Mouse (Mus musculus) mouse trophoblast stem cell (cell line): Measurements from ENCODE around the gene Ttll5.

Source experiments
- in situ Hi-C, 2 experiments: fragments of 300-500 bp; cut with MseI, MboI; formaldehyde crosslinking; loops; 2 replicates in 1 of 2; 3 replicates in 1 of 2; pipeline ENCODE4 v1.15.1; 2025

The Ttll5 gene

DNA sequence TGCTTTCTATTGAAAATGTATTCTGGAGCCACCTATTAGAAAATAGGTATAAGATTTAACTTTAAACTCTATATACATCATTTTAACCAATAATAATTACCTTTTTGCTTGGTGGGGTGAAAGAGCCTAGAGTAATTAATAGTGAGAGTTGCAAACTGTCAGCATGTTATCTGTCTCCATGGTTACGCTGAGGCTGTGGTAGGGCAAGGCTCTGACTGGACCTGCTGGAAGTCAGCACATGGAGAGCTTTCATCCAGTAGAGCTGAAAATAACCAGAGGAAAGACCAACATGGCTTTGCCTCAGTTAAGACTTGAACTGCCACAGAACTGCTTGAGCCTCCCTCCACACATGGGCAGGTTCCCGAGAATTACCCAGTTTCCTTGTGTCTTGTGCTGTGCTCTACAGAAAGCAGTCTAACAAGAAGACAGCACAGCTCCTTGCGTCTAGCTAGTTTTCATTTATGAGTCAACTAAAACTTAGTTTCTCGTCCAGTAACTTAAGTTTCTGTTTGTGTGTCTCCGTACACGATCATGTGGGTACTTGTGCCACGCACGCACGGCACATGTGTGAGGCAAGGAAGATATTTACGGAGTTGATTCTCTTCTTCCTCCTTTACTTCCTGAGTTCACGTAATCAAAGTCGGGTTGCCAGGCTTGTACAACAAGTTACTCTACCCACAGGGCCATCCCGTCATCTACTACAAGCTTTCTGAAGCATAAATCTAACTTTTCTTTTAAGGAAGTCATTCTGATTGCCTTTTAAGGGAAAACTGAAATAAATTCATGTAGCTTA is 88.4 kb downstream of the Ttll5 start:
- in situ Hi-C loops = no loop called here

DNA sequence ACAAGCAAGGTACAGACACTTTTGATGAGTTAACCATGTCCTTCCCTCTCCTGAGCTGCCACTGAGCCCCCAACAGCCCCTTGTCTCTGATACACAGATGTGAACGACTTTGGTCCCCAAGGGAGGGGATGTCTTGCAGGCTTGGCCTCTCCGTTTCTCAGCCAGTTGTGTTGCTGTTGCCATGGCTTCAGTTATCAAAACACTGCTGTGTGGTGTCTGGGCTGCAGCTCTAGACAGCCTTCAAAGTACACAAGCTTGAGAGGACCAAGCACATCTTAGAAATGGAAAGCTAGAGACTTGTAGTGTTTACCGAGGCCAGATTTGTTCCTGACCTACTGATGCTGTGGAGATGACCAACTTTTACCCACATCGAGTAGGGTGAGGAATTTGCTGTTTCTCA is 102.4 kb downstream of the Ttll5 start:
- in situ Hi-C loops = no loop called here

- in situ Hi-C loops = no loop called here
These were observed 104.1 kb downstream of the Ttll5 start for GRCm38 (mm10) chr12:85928513-85928912.

GRCm38 (mm10) chr12:85929711-85930110 is 105.3 kb downstream of the Ttll5 start:
- in situ Hi-C loops = no loop called here

- in situ Hi-C loops = no loop called here
These were observed 106.3 kb downstream of the Ttll5 start for GRCm38 (mm10) chr12:85930713-85931112.

- in situ Hi-C loops = no loop called here
These were observed 108.8 kb downstream of the Ttll5 start for GRCm38 (mm10) chr12:85933241-85933640.

DNA sequence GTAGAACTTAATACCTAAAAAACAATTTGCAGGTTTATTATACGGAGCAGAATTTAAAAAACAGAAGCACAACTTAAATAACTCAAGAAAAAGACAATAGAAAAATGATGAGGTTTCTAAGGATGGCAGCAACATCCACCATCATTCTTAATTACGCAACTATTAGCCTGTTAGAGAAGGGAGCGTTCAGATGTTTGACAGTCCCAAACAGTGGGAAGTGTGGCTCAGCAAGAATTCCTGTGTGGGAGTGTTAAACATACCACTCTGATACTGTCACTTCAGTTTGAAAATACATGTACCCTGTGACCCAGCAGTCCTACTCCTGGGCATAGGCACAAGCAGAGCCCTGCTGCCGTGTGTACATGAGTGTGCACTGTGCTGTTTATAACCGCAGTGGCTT is 112.9 kb downstream of the Ttll5 start:
- in situ Hi-C loops = no loop called here

DNA sequence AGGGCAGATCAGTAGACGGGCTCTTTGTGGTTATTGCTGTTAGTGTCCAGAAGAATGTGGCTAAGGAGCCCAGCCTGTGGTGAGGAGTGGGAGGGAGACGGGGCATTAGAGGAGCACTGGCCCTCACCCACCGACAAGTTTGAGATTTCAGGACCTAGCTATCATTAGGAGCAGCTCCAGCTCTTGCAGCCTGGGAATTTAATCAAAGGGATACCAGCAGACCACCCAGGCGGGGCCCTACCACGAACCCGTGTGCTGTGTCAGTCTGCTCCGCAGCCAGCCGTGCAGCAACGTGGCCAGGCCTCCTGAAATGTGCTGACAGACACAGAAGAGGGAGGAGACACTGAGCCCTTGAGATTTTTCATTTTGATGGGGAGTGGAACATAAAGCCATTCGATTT is 119.0 kb downstream of the Ttll5 start:
- in situ Hi-C loops = no loop called here

DNA sequence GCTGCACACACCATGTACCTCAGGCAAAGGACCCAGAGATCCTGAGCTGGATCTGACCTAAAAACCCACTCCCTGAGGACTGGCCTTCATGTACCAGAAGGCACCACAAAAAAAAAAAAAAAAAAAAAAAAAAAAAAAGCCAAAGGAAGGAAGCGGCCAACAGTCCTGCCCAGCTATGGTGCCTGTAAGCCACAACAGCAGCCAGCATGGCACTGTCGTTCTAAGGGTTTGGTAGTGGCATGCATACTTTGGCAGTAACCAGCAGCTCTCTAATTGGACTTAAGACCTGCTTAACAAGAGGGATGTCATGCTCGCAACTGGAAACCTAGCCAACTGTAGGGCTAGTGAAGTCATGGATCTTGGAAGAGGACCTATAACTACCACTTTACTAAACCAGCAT is 120.0 kb downstream of the Ttll5 start:
- in situ Hi-C loops = no loop called here

DNA sequence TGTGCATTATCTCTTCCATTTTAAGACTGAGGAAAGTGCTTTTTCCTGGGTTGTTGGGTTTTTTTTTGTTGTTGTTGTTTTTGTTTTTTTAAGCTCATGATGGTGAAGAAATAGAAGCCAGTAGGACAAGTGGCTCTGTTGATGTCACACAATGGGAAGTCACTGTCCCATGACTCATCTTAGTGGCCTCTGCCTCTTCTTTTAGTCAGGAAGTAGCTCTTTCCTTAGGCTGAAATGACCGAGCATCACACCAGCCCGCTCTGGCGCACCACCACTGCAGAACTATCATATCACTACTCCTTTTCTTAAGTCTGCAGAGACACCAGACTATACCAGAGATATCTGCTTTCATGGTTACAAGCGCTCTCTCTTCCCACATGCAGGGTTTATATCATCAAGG is 122.7 kb downstream of the Ttll5 start:
- in situ Hi-C loops = no loop called here

DNA sequence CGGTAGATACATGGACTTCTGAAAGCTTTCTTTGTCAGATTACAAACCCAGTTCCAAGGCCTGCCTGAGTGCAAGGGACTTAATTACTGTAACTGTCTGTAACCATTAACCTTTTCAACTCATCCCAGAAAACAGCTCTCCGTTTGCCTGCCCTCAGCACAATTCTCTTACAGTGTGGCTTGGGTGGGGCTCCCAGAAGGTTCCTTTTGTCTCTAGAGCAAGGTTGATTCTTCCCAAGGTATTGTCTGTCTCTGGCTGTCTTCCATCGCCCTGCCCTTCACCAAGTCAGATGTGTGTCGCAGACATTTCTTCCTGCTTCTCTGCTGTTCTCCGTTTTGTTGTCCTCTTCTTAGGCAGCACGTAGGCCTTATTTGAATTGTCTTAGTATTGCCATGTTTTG is 125.2 kb downstream of the Ttll5 start:
- in situ Hi-C loops = loop anchor here in 1 of 2 experiments (10.0 kb wide), 1 partner anchor 125 kb away; the partner anchor contains the start of gene Tgfb3

GRCm38 (mm10) chr12:85950371-85950770 is 125.9 kb downstream of the Ttll5 start:
- in situ Hi-C loops = loop anchor here in 1 of 2 experiments (10.0 kb wide), 1 partner anchor 124 kb away; the partner anchor contains the start of gene Tgfb3

DNA sequence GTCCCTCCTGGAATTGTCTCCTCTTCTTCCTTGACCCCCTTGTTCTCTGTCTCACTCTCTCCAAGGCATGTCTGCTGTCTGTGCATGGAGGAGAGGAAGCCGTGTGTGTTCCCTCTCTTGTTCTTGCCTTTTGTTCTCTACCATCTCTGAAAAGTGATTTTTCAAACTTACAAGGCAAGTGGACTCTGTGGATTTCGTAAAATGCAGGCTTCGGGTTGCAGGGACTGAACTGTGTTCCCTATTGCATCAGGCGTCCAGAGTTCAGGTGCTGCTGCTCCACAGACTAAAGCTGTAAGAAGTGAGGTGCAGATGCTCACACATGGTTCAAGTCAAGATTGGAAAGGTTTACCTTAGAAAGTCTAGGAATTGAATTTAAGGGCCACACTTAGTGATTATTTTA is 126.6 kb downstream of the Ttll5 start:
- in situ Hi-C loops = loop anchor here in 1 of 2 experiments (10.0 kb wide), 1 partner anchor 124 kb away; the partner anchor contains the start of gene Tgfb3

DNA sequence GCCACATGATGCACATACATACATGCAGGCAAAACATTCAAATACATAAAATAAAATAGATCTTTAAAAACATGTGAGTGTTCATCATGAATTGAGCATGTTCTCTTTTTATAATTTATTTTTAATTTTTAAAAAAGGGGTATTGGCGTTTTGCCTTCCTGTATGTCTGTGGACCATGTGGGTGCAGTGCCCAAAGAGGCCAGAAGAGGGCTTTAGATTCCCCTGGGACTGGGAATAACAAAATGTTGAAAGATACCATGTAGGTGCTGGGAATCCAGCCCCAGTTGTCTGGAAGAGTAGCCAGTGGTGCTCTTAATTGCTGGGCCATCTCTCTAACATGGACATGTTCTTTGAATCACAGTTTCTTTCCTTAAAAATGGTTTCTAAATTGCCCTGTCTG is 127.4 kb downstream of the Ttll5 start:
- in situ Hi-C loops = loop anchor here in 1 of 2 experiments (10.0 kb wide), 1 partner anchor 123 kb away; the partner anchor contains the start of gene Tgfb3

DNA sequence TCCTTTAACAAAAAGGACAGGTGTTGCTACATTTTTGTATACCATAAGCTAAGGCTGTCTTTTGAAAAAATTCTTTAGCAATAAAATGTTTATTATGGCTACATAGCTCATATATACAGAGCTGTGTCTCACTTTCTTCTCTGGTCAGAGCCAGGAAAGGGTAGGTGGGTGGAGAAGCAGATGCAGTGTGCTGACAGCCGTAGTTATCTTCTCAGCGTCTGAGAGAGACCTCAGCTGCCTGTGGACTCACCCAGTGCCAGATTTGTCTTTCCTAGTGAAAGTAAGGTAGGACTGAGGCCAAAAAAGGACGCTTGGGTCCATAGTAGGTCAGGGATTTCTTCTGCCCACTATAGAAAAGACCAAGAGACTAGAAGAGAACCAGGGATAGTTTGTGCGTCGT is 127.9 kb downstream of the Ttll5 start:
- in situ Hi-C loops = loop anchor here in 1 of 2 experiments (10.0 kb wide), 1 partner anchor 122 kb away; the partner anchor contains the start of gene Tgfb3

- in situ Hi-C loops = loop anchor here in 1 of 2 experiments (10.0 kb wide), 1 partner anchor 121 kb away; the partner anchor contains the start of gene Tgfb3
These were observed 129.7 kb downstream of the Ttll5 start for GRCm38 (mm10) chr12:85954167-85954566.

- in situ Hi-C loops = loop anchor here (5.0 to 10.0 kb wide), 2 partner anchors 120 to 122 kb away; partner anchors contain the start of gene Tgfb3 (in 2 of the 2)
These were observed 130.6 kb downstream of the Ttll5 start for GRCm38 (mm10) chr12:85955062-85955461.

DNA sequence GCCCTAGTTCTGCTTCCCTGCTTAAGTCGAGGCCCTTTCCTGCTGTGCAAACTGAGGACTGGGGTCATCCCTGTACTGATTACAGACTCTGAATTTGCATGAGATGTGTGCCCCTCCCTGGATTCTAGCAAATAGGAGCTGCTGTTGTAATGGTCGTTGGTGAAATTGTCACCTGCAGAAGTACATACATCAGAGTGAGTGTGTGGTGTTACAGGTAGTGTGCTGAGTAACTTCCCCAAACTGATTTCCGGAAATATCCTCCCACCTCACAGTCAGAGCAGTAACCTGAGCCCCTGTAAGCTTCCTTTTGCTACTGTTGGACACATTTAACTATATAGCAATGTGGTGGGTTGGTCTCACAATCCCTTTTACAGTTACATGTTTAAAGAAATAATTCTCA is 131.2 kb downstream of the Ttll5 start:
- in situ Hi-C loops = loop anchor here (5.0 to 10.0 kb wide), 2 partner anchors 119 to 122 kb away; partner anchors contain the start of gene Tgfb3 (in 2 of the 2)

- in situ Hi-C loops = loop anchor here (5.0 to 10.0 kb wide), 2 partner anchors 119 to 121 kb away; partner anchors contain the start of gene Tgfb3 (in 2 of the 2)
These were observed 131.8 kb downstream of the Ttll5 start for GRCm38 (mm10) chr12:85956251-85956650.

DNA sequence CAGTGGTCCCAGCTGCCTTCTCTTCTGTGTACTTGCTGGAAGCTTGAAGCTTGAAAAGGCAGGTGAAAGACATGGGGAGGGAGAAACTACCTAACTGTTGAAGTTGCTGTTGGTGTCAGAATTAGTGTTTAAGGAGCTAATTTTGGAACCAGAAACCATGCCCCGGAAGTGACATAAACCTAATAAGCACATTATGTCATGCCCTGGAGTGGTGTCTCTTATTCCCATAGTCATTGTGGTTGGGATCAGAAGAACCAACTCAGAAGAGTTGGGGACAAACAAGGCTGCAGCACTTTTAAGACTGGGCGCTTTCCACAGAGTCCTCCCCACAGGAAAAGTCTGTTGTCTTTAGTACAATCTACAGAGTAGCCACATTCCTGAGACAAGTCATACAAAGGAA is 134.0 kb downstream of the Ttll5 start:
- in situ Hi-C loops = loop anchor here (5.0 to 10.0 kb wide), 2 partner anchors 116 to 119 kb away; partner anchors contain the start of gene Tgfb3 (in 2 of the 2)

DNA sequence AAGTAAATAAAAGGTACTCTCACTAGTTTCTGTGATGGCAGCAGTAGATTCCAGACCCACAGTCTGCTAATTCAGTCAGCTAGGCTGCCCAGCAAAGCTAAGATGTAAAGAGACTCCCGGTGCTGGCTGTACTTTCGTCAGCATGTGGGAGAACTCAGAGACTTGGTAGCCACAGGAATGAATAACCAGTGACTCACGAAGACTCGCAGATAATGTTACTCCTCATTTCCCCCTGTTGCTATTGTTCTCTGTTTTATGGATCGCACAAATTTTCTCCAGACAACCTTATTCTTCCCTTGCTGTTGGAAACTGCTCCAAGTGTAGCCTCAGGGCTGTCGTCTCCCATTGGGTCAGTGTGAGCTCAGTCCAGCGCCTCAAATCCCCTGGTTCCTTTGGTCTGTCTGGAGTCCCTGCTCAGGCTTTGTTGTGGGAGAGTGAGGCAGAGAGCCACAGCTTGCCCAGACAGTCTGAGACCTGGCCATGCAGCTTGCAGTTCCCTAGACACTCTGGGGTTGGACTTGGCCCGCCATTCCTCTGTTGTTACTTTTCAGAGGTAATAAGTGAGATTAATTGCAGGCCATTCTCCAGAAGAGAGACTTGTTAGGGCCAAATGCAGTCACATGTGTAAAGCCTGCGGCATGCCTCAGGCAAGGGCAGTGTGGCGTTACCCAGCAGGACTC is 135.5 kb downstream of the Ttll5 start:
- in situ Hi-C loops = loop anchor here (5.0 to 10.0 kb wide), 2 partner anchors 115 to 117 kb away; partner anchors contain the start of gene Tgfb3 (in 2 of the 2)

DNA sequence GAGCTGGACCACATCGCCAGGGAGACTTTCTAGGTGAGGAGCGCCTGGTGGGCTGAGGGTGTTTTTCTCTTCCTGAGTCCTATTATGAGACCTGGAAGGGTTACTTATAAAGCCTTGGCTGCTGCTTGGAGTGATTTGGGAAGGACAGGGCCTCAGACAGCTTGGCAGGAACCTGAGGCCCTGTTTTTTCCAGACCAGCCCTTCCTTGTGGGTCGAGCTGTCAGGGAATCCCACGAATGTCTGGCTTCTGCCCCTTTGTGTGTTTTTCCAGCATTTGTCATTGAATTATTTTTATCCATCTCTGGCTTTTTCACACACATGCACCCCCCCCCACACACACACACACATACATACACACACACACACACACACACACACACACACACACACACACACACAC is 136.2 kb downstream of the Ttll5 start:
- in situ Hi-C loops = no loop called here
